Mouse (Mus musculus) liver, embryonic 14.5 days (tissue): Measurements from ENCODE around the gene Gm4922.

Experiments used
- CTCF ChIP-seq: IDR thresholded peaks from 2 replicates; pipeline ENCODE4 v1.5.1; 2016; ENCODE audit warnings: antibody characterized with exemption, low read depth, control low read depth
- EP300 ChIP-seq: IDR thresholded peaks from 2 replicates; pipeline ENCODE4 v1.6.1; 2016; ENCODE audit warnings: antibody characterized with exemption, low read depth

- no peak for TF ChIP-seq CTCF
- TF ChIP-seq EP300, result no peak
Observed at GRCm38 (mm10) chr10:18826107-18826506, 39.5 kb upstream of the Gm4922 start.
